Mouse (Mus musculus) olfactory bulb, adult 2 months (tissue): ENCODE data around the gene Ikzf5. TPM values are rescaled to one million over a fixed set of nuclear protein-coding genes. Genes with fewer than 3 reads are reported as not detected.
A peak's percentile ranks its signal among the peaks of the same experiment; 100 is the strongest.
"Not testable (repeated sequence)": the region's sequence is repeated elsewhere in the genome, so short reads cannot be mapped to it uniquely, and the experiment has no call there.

Experiments used
- H3K27ac ChIP-seq: fragments of 200-500 bp; 2 replicates; pipeline ENCODE4 v1.5.1; 2012; ENCODE audit warnings: low read depth, low read length; ENCODE audit not compliant: insufficient read depth
- H3K4me1 ChIP-seq: fragments of 200-500 bp; 2 replicates; pipeline ENCODE4 v1.6.1; 2012; ENCODE audit warnings: low read length; ENCODE audit not compliant: control insufficient read depth, insufficient read depth
- H3K4me3 ChIP-seq: fragments of 200-500 bp; 2 replicates; pipeline ENCODE4 v1.5.1; 2012; ENCODE audit warnings: mild to moderate bottlenecking, low read depth, low read length, moderate library complexity; ENCODE audit not compliant: insufficient read depth
- CTCF ChIP-seq: fragments of 200-500 bp; IDR thresholded peaks from 2 replicates; pipeline ENCODE4 v1.5.1; 2012; ENCODE audit warnings: low read depth, mild to moderate bottlenecking, low read length, moderate library complexity; ENCODE audit not compliant: insufficient read depth
- POLR2A ChIP-seq: fragments of 200-500 bp; IDR thresholded peaks from 2 replicates; pipeline ENCODE4 v1.6.1; 2012; ENCODE audit warnings: mild to moderate bottlenecking, low read depth, low read length, moderate library complexity; ENCODE audit not compliant: insufficient read depth
- WGBS: fragments of 180-500 bp; shearing (Covaris S2); methylation state at CpG from one replicate; pipeline ENCODE4 v1.1.7; 2018; 5-methylcytosine and 5-hydroxymethylcytosine counted together
- polyA plus RNA-seq: library from polyadenylated mRNA; stranded (reverse); fragments of >200 nt; gene quantifications from 2 replicates; pipeline ENCODE4 v1.2.4, GENCODE M21; 2012; ENCODE audit warnings: low replicate concordance; ENCODE audit not compliant: missing spikeins, insufficient read depth, insufficient read length

Ikzf5 gene
- polyA plus RNA-seq, 1 experiment = not detected

DNA sequence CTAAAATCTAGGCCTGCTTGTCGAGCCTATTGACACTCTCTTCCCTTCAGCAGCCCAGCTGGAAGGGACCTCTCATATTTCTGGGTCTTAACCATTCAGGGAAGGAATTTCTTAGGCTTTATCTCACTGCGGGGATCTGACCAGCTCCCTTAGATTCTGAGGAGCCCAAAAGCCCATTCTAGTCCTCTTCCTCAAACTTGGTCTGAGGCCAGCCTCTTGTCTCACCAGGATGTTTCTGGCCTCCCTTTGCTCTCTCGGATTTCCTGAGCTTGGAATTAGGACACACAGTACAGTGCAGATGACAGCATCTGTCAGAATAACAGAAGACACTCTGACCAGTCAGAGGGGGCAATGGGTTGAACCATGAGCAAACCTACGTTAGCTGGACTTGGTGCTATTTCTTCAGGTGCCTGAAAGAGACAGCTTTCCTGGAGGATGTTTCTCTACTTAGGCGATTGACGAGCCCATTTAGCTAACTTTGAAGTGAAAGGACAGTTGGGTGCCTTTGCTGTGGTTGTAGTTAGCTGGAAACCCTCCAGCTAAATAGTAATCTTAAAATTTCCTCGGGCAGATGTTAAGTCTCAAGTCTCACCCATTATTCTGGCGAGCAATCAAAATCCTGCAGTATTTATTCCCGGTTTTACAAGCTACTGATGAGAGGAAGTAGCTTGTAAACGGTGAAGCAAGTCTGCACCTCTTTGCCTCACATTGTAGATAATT is 1.1 kb upstream of the Ikzf5 start:
- H3K4me3 ChIP-seq = peak overlapping the region; percentile 80
- TF ChIP-seq CTCF (no peak), POLR2A (no peak)
- WGBS = 41% methylated on average over 10 of the region's 10 CpGs
- H3K4me1 ChIP-seq = no peaks in the 10 kb centered on the region; the same call in 1 of the 2 replicates
- H3K27ac ChIP-seq = no peak overlapping the region

DNA sequence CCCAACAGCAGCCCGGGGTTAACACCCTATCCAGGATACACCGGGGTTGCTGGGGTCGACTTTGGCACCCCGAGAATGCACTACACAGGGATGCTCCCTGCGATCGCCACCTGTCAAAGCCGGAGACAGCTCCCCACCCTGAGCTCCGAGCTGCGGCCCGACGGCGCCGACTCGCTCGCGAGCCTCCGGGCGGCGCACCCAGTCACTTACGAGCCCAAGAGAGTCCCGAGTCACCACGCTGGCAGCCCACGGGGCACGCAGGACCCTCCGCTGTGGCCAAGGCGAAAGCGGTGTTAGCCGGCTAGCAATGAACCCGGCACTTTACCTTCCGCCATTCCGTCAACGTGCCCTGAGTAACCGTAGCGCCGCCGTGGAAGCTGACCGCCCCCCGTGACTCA is 334 bp downstream of the Ikzf5 start:
- Histone ChIP-seq H3K27ac (peak overlapping the region; percentile 64; the same call in 1 of the 2 replicates), H3K4me1 (no peaks in the 10 kb centered on the region; the same call in 1 of the 2 replicates), H3K4me3 (peak overlapping the region; percentile 80)
- under 1% methylated on average over 38 of the region's 38 CpGs for WGBS
- TF ChIP-seq CTCF (no peak), POLR2A (no peak)

DNA sequence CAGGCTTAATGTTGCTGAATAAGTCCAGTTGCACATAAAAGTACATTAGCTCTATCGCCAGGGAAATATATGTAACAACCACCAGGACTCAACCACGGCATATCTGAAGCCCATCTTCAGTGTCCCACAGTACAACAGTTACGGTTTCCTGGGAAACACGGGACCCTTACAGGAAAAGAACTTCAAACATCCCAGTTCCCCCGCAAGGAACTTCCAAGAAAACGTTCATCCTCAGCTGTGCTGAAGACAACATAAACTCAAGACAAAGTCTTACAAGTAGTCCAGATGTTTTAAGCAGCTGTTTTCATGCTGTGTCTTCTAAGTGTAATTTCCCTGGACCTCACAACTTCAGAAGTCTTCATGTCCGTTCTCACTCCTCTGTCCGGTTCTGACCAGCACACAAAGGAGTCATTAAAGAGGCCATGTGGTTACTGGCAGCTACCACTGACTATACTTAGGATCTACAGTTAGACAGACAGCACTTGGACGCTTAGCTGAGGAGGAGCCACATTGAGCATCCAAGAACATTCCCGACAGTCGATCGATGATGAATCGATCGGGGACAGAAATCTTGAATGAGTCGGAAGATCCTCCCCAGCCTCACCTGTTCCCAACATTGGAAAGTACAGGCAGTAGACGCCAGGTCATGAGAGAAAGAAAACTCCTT is 867 bp downstream of the Ikzf5 start:
- Histone ChIP-seq H3K27ac (no peak overlapping the region), H3K4me3 (peak overlapping the region; percentile 80), H3K4me1 (no peaks in the 10 kb centered on the region; the same call in 1 of the 2 replicates)
- WGBS = 6% methylated on average over 16 of the region's 16 CpGs
- TF ChIP-seq POLR2A = no peak
- TF ChIP-seq CTCF = no peak

DNA sequence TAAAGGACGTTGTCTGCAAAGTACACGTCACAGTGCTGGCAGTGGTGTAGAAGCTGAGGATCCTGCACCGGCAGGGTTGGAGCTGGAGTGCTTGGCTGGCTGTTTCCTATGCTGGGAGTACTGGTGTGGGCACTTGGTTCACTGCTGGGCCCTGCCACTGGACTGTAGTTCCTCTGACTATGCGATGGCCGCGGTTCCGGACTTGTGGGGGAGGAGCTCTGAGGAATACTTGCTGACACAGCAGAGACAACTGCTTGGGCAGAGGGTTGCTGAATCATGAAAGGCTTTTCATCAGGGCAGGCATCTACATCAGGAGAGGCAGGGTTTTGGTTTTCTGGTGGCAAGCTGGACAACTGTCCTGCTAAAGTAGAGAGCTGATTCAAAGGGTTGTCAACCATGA is 18.6 kb downstream of the Ikzf5 start:
- H3K4me1 ChIP-seq, H3K27ac ChIP-seq, H3K4me3 ChIP-seq: not testable (repeated sequence)
- 82% methylated on average over 7 of the region's 7 CpGs for WGBS

DNA sequence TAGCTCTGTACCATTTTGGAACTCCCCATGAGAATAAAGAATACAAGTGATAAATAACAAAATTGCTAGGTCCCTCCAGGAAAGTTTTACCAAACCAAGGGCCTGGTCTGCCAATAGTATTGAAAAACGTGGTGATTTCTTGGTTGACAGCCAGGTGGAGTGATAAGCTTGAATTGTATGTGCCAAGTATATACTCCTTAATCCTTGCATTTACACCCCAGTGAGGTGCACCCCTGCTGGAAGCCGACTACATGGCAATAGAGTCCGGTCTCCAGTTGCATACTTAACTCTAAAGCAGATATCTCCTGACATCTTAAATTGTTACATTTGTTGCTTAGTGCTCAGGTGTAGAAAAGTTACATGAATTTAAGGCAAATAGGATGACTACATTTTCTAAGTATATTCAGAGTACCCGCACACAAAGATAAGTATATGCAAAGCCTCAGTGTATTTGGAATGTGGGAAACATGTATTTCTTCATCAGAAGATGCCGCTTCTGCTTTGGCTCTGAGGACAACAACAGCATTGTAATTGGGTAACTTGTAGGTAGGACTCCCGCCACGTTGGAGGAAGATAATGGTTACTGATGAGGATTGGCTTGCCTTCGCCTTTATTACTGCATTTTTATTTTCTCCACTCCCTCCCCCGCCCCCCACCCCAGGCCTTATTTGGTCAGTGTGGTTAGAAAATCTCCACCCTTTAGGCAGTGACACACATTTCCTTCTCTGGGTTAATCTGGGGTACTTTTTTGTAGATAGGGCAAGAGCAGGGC is 38.3 kb downstream of the Ikzf5 start:
- H3K4me1 ChIP-seq = no peaks in the 10 kb centered on the region
- WGBS = 69% methylated on average over 9 of the region's 9 CpGs
- H3K27ac ChIP-seq = no peak overlapping the region
- TF ChIP-seq POLR2A (no peak), CTCF (no peak)
- no peak overlapping the region for H3K4me3 ChIP-seq

DNA sequence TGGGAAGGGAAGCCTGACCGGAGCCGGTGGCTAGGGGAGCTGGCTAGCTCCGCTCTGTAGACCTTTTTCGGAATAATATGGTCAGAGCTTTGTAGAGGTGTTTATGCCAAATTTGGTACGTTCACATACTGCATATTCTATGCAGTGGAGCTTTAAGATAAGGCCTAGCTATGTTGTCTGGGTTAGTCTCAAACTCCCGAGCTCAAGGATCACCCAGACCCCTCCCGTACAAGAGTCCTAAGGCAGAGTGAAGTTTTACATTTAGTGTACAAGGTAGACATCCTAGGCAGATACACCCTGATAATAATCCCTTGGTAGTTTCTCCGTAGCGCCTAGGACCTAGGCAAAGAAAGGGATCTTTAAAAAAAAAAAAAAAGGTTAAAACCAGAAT is 38.9 kb downstream of the Ikzf5 start:
- H3K27ac ChIP-seq = peak overlapping the region; percentile 98; the same call in 1 of the 2 replicates
- H3K4me3 ChIP-seq = peak overlapping the region; percentile 96
- no peaks in the 10 kb centered on the region for H3K4me1 ChIP-seq
- 3% methylated on average over 9 of the region's 9 CpGs for WGBS
- TF ChIP-seq CTCF (no peak), POLR2A (no peak)

DNA sequence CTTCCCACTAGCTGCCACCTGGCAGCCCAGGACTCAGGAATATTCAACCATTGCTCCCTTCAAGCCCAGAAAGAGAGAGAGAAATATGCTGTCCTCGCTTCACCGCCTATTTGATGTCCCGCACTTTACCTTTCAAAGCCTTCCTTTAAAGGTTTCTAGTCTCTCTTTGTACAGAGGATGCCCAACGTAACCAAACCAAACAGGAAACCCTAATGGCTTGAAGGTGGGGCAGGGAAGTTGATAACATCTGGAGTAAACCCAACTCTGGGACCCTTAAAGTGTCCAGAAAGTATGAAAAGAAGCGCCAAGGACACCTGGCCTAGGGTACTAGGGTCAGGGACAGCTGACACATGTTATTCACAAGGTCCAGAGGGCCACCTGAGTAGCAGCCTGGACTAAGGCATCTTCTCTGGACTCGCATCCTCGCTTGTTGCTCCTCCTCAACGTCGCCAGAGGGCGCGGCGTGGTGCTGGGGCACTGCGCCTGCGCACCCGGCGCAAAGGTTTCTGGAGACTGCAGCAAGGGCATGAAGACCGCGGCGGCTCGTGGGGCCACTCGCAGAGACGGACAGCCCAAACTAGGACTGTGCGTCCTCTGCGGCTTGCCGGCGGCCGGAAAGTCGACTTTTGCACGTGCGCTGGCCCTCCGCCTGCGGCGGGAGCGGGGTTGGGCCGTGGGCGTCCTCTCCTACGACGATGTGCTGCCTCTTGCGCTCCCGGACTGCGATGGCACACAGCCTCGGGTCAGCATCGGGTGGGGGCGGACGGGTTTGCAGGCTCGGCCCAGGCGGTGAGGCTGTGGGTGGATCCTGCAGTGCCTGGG is 39.5 kb downstream of the Ikzf5 start, which contains the start of gene Pstk:
Gene Pstk, plus strand, starts transcription at position 494 of the 822 bp plus-strand sequence.
- Histone ChIP-seq H3K4me1 (no peaks in the 10 kb centered on the region), H3K4me3 (peak within 1 kb of the TSS; percentile 96), H3K27ac (peak within 1 kb of the TSS; percentile 98)
- 5% methylated on average over 47 of the region's 47 CpGs for WGBS
- TF ChIP-seq POLR2A (peak; percentile 97), CTCF (peak; percentile 81)

DNA sequence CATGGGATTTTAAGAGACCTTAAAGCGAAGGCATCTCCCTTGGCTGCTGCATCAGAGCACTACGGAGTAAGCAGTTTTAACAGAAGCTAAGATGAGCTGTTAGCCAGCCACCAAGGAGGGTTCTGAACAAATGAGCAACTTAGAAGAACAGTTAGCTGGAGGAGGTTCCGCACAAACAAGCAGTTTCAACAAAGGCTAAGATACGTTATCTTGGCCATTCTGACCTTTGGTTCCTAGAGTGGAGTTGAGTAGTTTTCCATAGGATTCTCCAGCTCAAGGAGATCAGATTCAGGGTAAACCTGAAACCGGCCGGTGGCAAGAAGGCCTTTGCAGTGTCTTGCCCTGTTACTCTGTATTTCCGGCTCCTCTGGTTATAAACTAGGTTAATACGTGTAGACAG is 46.2 kb downstream of the Ikzf5 start:
- 94% methylated on average over 8 of the region's 8 CpGs for WGBS
- TF ChIP-seq POLR2A (no peak), CTCF (no peak)
- Histone ChIP-seq H3K4me1 (peaks cover 2% of the 10 kb centered on the region), H3K4me3 (no peak overlapping the region), H3K27ac (no peak overlapping the region)
